Mouse (Mus musculus) left cerebral cortex, postnatal 25 days (tissue): ENCODE results near the gene Wipi1. TPM values are rescaled to one million over a fixed set of nuclear protein-coding genes. Genes with fewer than 3 reads are reported as not detected.
"Not testable (repeated sequence)": the region's sequence is repeated elsewhere in the genome, so short reads cannot be mapped to it uniquely, and the experiment has no call there.

ENCODE experiments used
- DNase-seq, 2 experiments: peaks; one replicate each; pipeline ENCODE4 v3.0.0; 2022; ENCODE audit warnings: low spot score in 2 of 2, mixed read lengths in 1 of 2
- intact Hi-C: fragments of 180-260 bp; cut with DNase I; formaldehyde crosslinking; loops from one replicate; pipeline ENCODE4 v1.15.1; 2025
- total RNA-seq, 2 experiments: library from RNA; stranded (reverse); gene quantifications; 2 replicates each; pipeline ENCODE4 v1.2.3; 2021

Wipi1 gene
- 10 to 100 TPM; 21.3 TPM for total RNA-seq

DNA sequence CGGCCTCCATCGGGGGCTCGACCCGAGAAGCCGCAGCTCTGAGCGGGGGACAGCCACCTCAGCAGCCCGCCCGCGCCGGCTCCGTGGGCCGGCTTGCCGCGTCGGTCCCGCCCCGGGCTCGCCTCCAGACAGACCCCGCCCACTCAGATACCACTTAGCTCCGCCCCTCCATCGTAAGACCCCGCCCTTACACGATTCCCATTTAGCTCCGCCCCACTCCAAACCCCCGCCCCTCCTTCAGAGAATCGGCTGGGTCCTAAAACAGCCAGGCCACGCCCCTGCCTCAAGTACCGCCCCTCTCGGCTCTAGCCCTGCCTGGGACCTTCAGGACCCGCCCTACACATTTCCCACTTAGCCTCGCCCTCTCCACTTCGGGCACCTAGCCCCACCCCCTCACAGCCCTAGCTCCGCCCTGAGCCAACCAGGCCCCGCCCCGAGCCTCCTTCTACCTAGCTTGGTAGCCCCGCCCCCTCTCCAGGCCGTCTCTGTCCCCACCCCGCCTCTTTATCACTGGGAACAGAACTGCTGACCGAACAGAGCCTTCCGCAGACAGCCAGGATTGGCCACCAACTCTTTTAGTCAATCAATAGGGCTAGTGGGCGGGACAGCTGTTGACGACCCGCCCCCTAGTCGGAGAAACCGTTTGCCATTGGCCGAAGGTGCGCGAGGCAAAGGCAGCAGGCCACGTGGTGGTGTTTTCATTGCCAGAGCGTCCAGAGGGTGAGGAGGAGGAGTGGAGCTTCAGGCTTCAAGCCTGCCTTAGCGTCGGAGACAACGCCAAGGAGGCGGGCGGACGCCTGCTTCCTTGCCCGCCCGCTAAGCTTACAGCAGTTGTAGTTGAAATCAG, at the start of gene Wipi1:
TSS of gene Wipi1 (minus strand) at position 665 of the 847 bp plus-strand sequence.
- intact Hi-C loops: loop anchor here (1.0 to 10.0 kb wide), 2 partner anchors 39 to 367 kb away; no protein-coding TSS in a partner anchor
- peak; percentile 96 to 99 for DNase-seq

- DNase-seq, intact Hi-C loops: not testable (repeated sequence)
Observed at GRCm38 (mm10) chr11:109660526-109660925, 48.8 kb upstream of the Wipi1 start.

DNA sequence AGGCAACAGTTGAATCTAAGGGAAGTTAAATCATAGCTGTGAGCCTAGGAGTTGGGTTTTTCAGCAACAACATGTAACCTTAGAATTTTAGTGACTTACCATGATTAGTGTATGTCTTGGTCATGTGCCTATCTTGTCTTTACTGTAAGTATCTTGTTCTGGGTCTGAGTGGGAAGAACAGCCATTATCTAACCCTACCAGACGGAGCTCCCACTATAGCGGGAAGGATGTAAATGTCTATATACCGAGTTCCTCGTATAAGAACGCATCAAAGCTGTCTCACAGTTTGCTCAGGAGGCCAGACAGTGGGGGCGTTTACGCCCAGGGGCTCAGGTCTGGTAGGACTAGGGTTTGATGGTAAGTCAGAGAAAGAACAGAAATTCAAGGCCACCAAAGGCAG, 44.5 kb upstream of the Wipi1 start:
- intact Hi-C loops: no loop called here

GRCm38 (mm10) chr11:109654581-109654980, 42.8 kb upstream of the Wipi1 start:
- intact Hi-C loops: loop anchor here (5.0 kb wide), 1 partner anchor 182 kb away; the partner anchor contains the start of genes Arsg and Slc16a6
- no peak for DNase-seq

More for the DNA sequence above, 44.5 kb upstream of the Wipi1 start:
- no peak for DNase-seq

DNA sequence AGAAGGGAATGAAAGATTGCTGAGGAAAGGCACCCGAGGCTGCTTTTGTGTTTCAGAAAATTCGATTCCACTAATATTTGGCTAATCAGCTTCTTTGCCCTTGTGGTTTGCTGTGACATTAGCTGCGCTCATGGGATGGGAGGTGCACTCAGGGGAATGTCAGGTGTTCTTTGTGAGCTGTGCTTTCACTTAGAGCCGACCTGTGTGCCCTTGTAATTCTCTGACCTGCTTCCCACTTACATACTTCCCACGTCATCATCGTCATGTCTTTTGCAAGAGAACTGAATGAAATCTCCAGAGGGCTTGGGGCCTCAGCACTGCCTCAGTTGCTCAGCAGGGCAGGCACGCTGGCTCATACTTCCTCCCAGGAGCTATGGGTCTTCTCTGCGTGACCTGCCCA, 41.4 kb upstream of the Wipi1 start:
- no peak for DNase-seq
- intact Hi-C loops: loop anchor here (5.0 kb wide), 1 partner anchor 181 kb away; the partner anchor contains the start of genes Arsg and Slc16a6

GRCm38 (mm10) chr11:109652505-109652904, 40.7 kb upstream of the Wipi1 start:
- intact Hi-C loops: loop anchor here (5.0 kb wide), 1 partner anchor 180 kb away; the partner anchor contains the start of genes Arsg and Slc16a6
- DNase-seq: no peak

DNA sequence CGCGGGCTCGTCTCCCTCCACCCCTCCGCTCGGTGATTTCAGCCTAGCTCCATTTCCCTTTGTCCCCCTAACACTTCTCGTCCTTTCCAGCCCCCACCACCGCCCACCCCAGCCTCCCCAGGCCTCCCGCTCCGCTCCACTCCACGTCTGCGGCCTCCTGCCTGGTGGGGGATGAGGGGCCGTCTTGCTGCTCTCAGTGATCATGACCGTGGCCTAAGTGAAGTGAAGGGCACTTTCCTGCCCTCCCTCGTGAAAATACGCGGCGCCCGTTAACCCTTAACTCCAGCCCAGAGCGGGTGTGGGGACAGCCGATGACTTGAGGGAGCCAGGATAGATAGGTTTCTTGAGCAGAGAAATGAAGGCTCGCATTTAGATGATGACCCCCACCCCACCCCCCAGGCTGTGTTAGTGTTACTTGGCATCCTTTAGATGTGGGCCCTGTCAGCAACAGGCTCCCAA, 39.8 kb upstream of the Wipi1 start:
- intact Hi-C loops: loop anchor here (5.0 kb wide), 1 partner anchor 179 kb away; the partner anchor contains the start of genes Arsg and Slc16a6

GRCm38 (mm10) chr11:109650788-109651565, 39.2 kb upstream of the Wipi1 start:
- peak; percentile 96 to 97 for DNase-seq
- intact Hi-C loops: loop anchor here (1.0 to 5.0 kb wide), 2 partner anchors 40 to 179 kb away; partner anchors contain the start of genes Arsg, Slc16a6 and Wipi1

More for the DNA sequence above, 39.8 kb upstream of the Wipi1 start:
- DNase-seq: no peak

DNA sequence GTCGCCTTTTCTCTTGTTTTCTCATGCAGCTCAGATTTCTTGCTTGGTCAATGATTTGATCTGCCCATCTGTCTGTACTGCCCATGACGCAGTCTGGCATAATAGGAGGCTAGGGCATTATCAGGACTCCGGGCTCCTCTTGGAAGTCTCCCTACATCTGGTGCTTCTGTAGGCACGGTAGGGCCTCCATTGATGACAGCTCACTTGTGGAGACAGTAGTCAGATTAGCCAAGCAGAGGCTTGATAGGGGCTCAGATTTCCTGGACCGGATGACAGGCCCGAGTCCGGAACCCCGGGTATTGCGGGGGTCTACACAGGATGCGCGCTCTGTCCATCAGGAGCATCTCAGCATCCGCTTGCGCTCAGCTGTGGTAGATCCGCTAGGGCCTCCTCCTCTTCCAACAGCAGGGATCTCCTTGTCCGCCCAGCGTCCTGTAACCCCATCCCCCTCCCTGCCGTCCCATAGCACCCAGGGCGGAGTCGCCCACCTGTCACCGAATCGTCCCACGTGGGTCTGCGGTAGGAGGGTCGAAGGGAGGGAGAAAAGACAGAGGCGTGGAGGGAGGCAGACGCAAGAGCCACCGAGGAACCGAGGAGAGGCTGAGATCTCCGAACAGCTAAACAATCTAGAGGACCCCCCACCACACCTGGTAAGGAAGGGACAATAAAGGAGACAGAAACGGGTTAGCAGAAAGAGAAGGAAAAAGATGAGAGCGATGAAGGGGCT, 38.4 kb upstream of the Wipi1 start:
- peak; percentile 85 to 93 for DNase-seq
- intact Hi-C loops: loop anchor here (1.0 to 5.0 kb wide), 2 partner anchors 39 to 178 kb away; partner anchors contain the start of genes Arsg, Slc16a6 and Wipi1

- intact Hi-C loops: no loop called here
- no peak for DNase-seq
Observed at GRCm38 (mm10) chr11:109649206-109649605, 37.4 kb upstream of the Wipi1 start, which contains the start of gene Prkar1a. Gene Prkar1a, plus strand, starts transcription at chr11:109649405.

GRCm38 (mm10) chr11:109648510-109648909, 36.7 kb upstream of the Wipi1 start:
- intact Hi-C loops: no loop called here
- no peak for DNase-seq

DNA sequence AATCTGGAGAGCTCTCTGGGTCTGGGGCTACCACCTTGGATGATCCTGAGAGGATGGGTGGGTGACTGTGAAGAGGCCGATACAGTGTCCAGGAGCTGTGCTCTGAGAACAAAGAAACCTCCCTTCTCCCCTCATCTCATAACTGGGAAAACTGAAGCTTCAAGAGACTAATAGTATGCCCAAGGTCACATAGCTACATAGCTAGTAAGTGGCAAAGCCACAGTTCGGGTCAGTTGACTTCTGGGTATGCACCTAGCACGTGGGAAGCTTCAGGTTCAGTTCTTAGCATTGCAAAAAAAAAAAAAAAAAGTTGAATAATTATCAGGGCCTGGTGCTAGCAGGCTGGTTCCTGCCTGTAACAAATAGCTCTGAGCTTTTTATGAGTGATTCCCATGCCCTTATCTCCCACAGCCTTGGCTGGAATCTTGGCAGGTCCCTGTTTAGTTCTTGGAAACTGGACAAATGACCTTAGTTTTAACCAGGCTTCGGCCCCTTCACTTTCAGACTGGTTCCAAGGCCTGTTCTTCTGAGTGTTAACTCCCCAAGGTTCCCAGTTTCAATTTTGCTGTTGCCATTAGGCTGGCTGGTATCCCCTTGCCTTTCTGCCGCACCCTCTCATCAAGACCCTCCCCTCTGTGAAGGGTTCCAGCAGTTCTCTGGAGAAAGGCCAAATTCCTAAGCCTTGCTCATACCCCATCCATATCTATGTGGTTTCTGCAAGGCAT, 29.9 kb upstream of the Wipi1 start:
- intact Hi-C loops: no loop called here
- no peak for DNase-seq

DNA sequence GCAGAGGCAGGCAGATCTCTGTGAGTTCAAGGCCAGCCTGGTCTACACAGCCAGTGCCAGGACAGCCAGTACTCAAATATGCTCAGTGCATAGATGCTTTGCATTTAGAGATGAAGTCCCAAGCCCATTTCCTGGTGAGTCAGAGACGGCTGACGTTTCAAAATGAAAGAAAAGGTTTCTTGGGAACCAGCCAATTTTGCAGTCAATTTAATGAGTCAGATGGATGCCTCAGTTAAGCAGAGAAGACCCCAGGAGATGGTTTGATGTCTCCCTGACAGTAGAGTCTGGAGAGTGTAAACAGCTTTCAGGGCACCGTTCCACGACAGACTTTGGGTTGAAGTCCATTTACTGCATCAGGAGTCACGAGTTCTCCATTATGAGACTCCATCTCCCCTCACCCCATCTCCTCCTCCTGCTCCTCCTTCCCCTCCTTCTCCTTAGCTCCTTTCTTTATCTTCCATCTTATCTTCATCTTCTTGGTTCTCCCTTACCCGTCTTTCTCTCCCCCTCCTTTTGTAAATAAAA, 24.2 kb upstream of the Wipi1 start:
- intact Hi-C loops: no loop called here
- DNase-seq: no peak

- intact Hi-C loops: no loop called here
Observed at GRCm38 (mm10) chr11:109634928-109635327, 23.2 kb upstream of the Wipi1 start.

DNA sequence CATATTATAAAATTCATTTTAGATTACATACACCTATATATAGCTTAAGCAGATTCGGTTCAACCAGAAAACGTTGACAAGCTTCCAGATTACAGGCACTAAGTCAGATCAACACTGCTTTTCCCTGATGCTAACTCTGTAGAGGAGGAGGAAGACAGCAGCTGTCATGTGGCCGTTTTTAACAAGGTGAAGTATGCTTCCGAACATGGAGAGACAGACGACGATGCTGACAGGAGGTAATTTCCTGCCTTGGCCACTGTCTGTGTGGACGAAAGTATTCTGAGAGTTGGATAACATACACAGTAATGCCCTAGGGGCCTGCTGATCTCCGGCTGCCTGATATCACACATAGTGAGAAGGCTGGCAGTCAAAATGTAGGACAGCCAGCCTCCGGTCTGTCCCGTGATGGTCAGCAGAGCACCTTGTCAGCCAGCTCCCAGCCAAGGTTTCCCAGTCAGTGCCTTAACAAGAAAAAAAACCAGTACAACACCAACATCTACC, 17.3 kb upstream of the Wipi1 start:
- DNase-seq: peak in 1 of 2 experiments; percentile 56
- intact Hi-C loops: no loop called here

More at GRCm38 (mm10) chr11:109634928-109635327, 23.2 kb upstream of the Wipi1 start:
- no peak for DNase-seq

GRCm38 (mm10) chr11:109628099-109628498, 16.3 kb upstream of the Wipi1 start:
- intact Hi-C loops: no loop called here
- DNase-seq: no peak

- intact Hi-C loops: no loop called here
- DNase-seq: no peak
Observed at GRCm38 (mm10) chr11:109627648-109628047, 15.9 kb upstream of the Wipi1 start.

DNA sequence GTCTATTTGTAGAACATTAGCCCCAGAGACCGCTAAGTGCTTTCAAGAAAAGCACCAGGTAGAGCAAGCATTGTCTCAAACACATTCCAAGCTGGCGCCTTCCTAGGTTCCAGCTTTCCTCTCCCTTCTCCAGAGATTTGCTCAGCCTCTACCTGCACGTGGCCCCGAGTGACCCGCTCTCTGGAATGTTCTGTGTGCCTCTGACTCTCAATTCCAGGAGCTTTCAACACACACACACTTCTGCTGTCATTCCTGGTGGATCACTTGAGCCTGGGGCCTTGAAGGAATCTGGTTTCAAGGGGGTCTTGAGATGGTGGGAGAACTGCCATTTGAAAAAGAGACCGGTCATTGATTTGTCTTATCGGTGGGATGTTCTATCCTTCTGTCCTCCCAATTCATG, 11.5 kb upstream of the Wipi1 start:
- intact Hi-C loops: no loop called here
- DNase-seq: no peak
